Mouse (Mus musculus): ENCODE results near the gene Nkpd1.

- TF ChIP-seq CTCF (conservative IDR thresholded peaks at IDR 0.05 in 1 of 2, IDR thresholded peaks at IDR 0.05 in 1 of 2; ENCODE audit: low read depth in 2 of 2, low read length in 2 of 2) (no peak), MAX (IDR thresholded peaks at IDR 0.05; ENCODE audit: low read length) (no peak), POLR2A (IDR thresholded peaks at IDR 0.05; ENCODE audit: low read depth, low read length) (no peak), MYC (IDR thresholded peaks at IDR 0.05; ENCODE audit: low read depth, low read length) (no peak), MXI1 (IDR thresholded peaks at IDR 0.05; ENCODE audit: low read depth, low read length) (no peak), PAX5 (IDR thresholded peaks at IDR 0.05; ENCODE audit: low read length) (no peak), MEF2A (IDR thresholded peaks at IDR 0.05; ENCODE audit: borderline replicate concordance, low read depth, low read length) (no peak), ZKSCAN1 (IDR thresholded peaks at IDR 0.05; ENCODE audit: borderline replicate concordance, low read depth, low read length) (no peak), POLR2AphosphoS2 (IDR thresholded peaks at IDR 0.05; ENCODE audit: low read depth, low read length) (no peak), ZC3H11A (IDR thresholded peaks at IDR 0.05; ENCODE audit: low read depth, low read length) (no peak), CHD2 (IDR thresholded peaks at IDR 0.05; ENCODE audit: low read length) (no peak), ETS1 (conservative IDR thresholded peaks at IDR 0.05; ENCODE audit: low read depth, low read length) (no peak)
Measured at GRCm38 (mm10) chr7:19507612-19507981, 10.0 kb upstream of the Nkpd1 start.

Data from CH12.LX (cell line).